Comparison of ENCODE assay signal across 11 mouse cellular contexts in the genomic region with DNA sequence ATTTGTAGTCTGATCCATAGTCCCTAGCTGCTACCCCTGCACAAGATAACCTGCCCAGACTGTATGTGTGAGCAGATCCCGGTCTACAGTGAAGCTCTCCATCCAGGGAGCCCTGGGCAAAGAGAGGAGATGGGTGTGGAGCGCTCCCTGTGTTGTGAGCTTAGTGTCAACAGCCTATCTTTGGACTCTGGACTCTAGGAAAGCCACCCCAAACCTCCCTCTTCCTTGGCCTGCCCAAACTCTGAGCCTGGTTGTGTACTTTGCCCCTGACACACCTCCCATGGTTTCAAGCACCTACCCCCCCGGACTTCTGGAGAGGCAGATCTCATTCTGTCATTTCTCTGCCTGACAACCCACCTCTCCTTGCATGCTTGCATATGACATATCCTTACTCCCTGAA.
A peak's percentile ranks its signal among the peaks of the same experiment; 100 is the strongest.
DNase-seq lines count a peak whose midpoint lies in the region; ATAC-seq and TF ChIP-seq lines count a peak whose summit lies in the region.
"Had no signal": no experiment of that assay in that cellular context is flagged by ENCODE, and none has a peak within 500 bp of the region (broad histone marks: within the 10 kb centered on the region; RNA-seq: fewer than 3 reads in every experiment).

No protein-coding gene starts in this region.

- no peaks in the 10 kb centered on the region for H3K36me3 ChIP-seq in heart, postnatal 0 days (replicated peaks; ENCODE audit: control insufficient read depth, insufficient read depth, low read length)
- H3K36me3 ChIP-seq in heart, embryonic 11.5 days (ENCODE audit: control insufficient read depth, insufficient read depth, low read length) = no peaks in the 10 kb centered on the region
- no peaks in the 10 kb centered on the region for H3K36me3 ChIP-seq in embryonic facial prominence, embryonic 12.5 days
- H3K36me3 ChIP-seq in kidney, embryonic 15.5 days = no peaks in the 10 kb centered on the region
- H3K36me3 ChIP-seq: neural tube, embryonic 12.5 days had no signal

- no peaks in the 10 kb centered on the region for H3K27me3 ChIP-seq in heart, postnatal 0 days (ENCODE audit: control insufficient read depth, insufficient read depth, low read length)
- H3K27me3 ChIP-seq in heart, embryonic 11.5 days (ENCODE audit: control insufficient read depth, insufficient read depth, low read length) = no peaks in the 10 kb centered on the region
- H3K27me3 ChIP-seq in embryonic facial prominence, embryonic 12.5 days = no peaks in the 10 kb centered on the region
- H3K27me3 ChIP-seq in kidney, embryonic 15.5 days = no peaks in the 10 kb centered on the region
- H3K27me3 ChIP-seq: neural tube, embryonic 12.5 days had no signal

- TF ChIP-seq EP300 in heart, postnatal 0 days (IDR thresholded peaks at IDR 0.05; ENCODE audit: low read depth) = no peak

- H3K9me3 ChIP-seq in heart, postnatal 0 days (replicated peaks; ENCODE audit: control insufficient read depth, low read length) = no peaks in the 10 kb centered on the region
- no peaks in the 10 kb centered on the region for H3K9me3 ChIP-seq in heart, embryonic 11.5 days (replicated peaks; ENCODE audit: control insufficient read depth, low read length)
- no peaks in the 10 kb centered on the region for H3K9me3 ChIP-seq in embryonic facial prominence, embryonic 12.5 days
- H3K9me3 ChIP-seq in kidney, embryonic 15.5 days (replicated peaks) = no peaks in the 10 kb centered on the region
- H3K9me3 ChIP-seq: neural tube, embryonic 12.5 days had no signal

- TF ChIP-seq CTCF in heart, postnatal 0 days (IDR thresholded peaks at IDR 0.05; ENCODE audit: low read depth) = no peak

- no peak for DNase-seq in heart, postnatal 0 days (ENCODE audit: low spot score)
- DNase-seq in ovary, postnatal 14 days (ENCODE audit: low spot score) = no peak
- no peak for DNase-seq in spleen, postnatal 4 days (ENCODE audit: low spot score in 2 of 2)
- no peak for DNase-seq in thymus, postnatal 25 days
- DNase-seq: adrenal gland, postnatal 36 days; gastrocnemius, postnatal 25 days had no signal

- ATAC-seq in heart, postnatal 0 days (ENCODE audit: insufficient read depth, low read depth) = no peak
- ATAC-seq in heart, embryonic 11.5 days (replicated peaks; ENCODE audit: insufficient number of reproducible peaks, low FRiP score, low TSS enrichment) = no peak
- no peak for ATAC-seq in embryonic facial prominence, embryonic 12.5 days (ENCODE audit: insufficient number of reproducible peaks, insufficient read depth, low FRiP score, low TSS enrichment)
- no peak for ATAC-seq in kidney, embryonic 15.5 days (replicated peaks; ENCODE audit: low FRiP score)
- ATAC-seq in megakaryocyte-erythroid progenitor cell, adult 5-6 weeks (replicated peaks; ENCODE audit: low FRiP score, low TSS enrichment, poor library complexity, severe bottlenecking) = peak; percentile 29

- no peak overlapping the region for H3K9ac ChIP-seq in heart, postnatal 0 days (replicated peaks; ENCODE audit: low read depth, low read length)
- no peak overlapping the region for H3K9ac ChIP-seq in heart, embryonic 11.5 days (ENCODE audit: low read depth, low read length)
- no peak overlapping the region for H3K9ac ChIP-seq in embryonic facial prominence, embryonic 12.5 days
- H3K9ac ChIP-seq in kidney, embryonic 15.5 days = no peak overlapping the region
- H3K9ac ChIP-seq: neural tube, embryonic 12.5 days had no signal

- WGBS in heart, postnatal 0 days = 71% methylated on average over 3 of the region's 3 CpGs
- 63% methylated on average over 3 of the region's 3 CpGs for WGBS in heart, embryonic 11.5 days (ENCODE audit: insufficient replicate concordance)
- WGBS in embryonic facial prominence, embryonic 12.5 days = 87% methylated on average over 3 of the region's 3 CpGs
- WGBS in kidney, embryonic 15.5 days = 78% methylated on average over 3 of the region's 3 CpGs

- 0 out of 2 replicates have a peak overlapping the region, but pooled peaks have one; percentile 62 for H3K27ac ChIP-seq in heart, postnatal 0 days (ENCODE audit: low read depth)
- no peak overlapping the region for H3K27ac ChIP-seq in heart, embryonic 11.5 days (ENCODE audit: low read depth, low read length)
- 0 out of 2 replicates have a peak overlapping the region, but pooled peaks have one; percentile 36 for H3K27ac ChIP-seq in embryonic facial prominence, embryonic 12.5 days
- peak overlapping the region; percentile 98 for H3K27ac ChIP-seq in kidney, embryonic 15.5 days
- H3K27ac ChIP-seq: neural tube, embryonic 12.5 days had no signal

- no peak overlapping the region for H3K4me3 ChIP-seq in heart, postnatal 0 days (ENCODE audit: low read depth, low read length)
- no peak overlapping the region for H3K4me3 ChIP-seq in heart, embryonic 11.5 days (ENCODE audit: low read depth, low read length)
- H3K4me3 ChIP-seq in embryonic facial prominence, embryonic 12.5 days = no peak overlapping the region
- no peak overlapping the region for H3K4me3 ChIP-seq in kidney, embryonic 15.5 days (replicated peaks)
- H3K4me3 ChIP-seq: neural tube, embryonic 12.5 days had no signal

- peaks cover 24% of the 10 kb centered on the region for H3K4me1 ChIP-seq in heart, postnatal 0 days (ENCODE audit: control insufficient read depth, insufficient read depth)
- H3K4me1 ChIP-seq in heart, embryonic 11.5 days (ENCODE audit: control insufficient read depth, insufficient read depth, low read length) = peaks cover 53% of the 10 kb centered on the region
- H3K4me1 ChIP-seq in embryonic facial prominence, embryonic 12.5 days = peaks cover 77% of the 10 kb centered on the region
- H3K4me1 ChIP-seq in kidney, embryonic 15.5 days = peaks cover 100% of the 10 kb centered on the region

- no peak overlapping the region for H3K4me2 ChIP-seq in heart, postnatal 0 days (ENCODE audit: low read depth, low read length)
- H3K4me2 ChIP-seq in heart, embryonic 11.5 days = no peak overlapping the region
- H3K4me2 ChIP-seq in embryonic facial prominence, embryonic 12.5 days (replicated peaks) = no peak overlapping the region
- H3K4me2 ChIP-seq in kidney, embryonic 15.5 days = no peak overlapping the region
- H3K4me2 ChIP-seq: neural tube, embryonic 12.5 days had no signal
